11 mouse cellular contexts compared by ENCODE assay signal in genomic region chr10:92438621-92439394, GRCm38 (mm10).
DNase-seq lines count a peak whose midpoint lies in the region; ATAC-seq and TF ChIP-seq lines count a peak whose summit lies in the region.
"Had no signal": no experiment of that assay in that cellular context is flagged by ENCODE, and none has a peak within 500 bp of the region (broad histone marks: within the 10 kb centered on the region; RNA-seq: fewer than 3 reads in every experiment).

No protein-coding gene starts in this region.

- H3K4me2 ChIP-seq in forebrain, embryonic 14.5 days (ENCODE audit: low read length) = no peak overlapping the region
- no peak overlapping the region for H3K4me2 ChIP-seq in hindbrain, postnatal 0 days (ENCODE audit: low read depth, low read length)
- H3K4me2 ChIP-seq in midbrain, postnatal 0 days (ENCODE audit: low read depth, low read length, poor library complexity, severe bottlenecking) = no peak overlapping the region

- H3K27me3 ChIP-seq in forebrain, embryonic 14.5 days (replicated peaks; ENCODE audit: control insufficient read depth, insufficient read depth, low read length) = no peaks in the 10 kb centered on the region
- H3K27me3 ChIP-seq in hindbrain, postnatal 0 days (ENCODE audit: insufficient read depth, low read length) = no peaks in the 10 kb centered on the region
- no peaks in the 10 kb centered on the region for H3K27me3 ChIP-seq in midbrain, postnatal 0 days (ENCODE audit: insufficient read depth, low read length)

- H3K9me3 ChIP-seq in forebrain, embryonic 14.5 days (replicated peaks; ENCODE audit: control insufficient read depth, low read length) = no peaks in the 10 kb centered on the region
- H3K9me3 ChIP-seq in hindbrain, postnatal 0 days (ENCODE audit: low read length) = no peaks in the 10 kb centered on the region
- H3K9me3 ChIP-seq in midbrain, postnatal 0 days (ENCODE audit: low read length) = no peaks in the 10 kb centered on the region

- no peak overlapping the region for H3K9ac ChIP-seq in forebrain, embryonic 14.5 days (ENCODE audit: low read length)
- H3K9ac ChIP-seq in hindbrain, postnatal 0 days (replicated peaks; ENCODE audit: low read length) = no peak overlapping the region
- H3K9ac ChIP-seq in midbrain, postnatal 0 days (replicated peaks; ENCODE audit: low read length, poor library complexity, severe bottlenecking) = no peak overlapping the region

- peak; percentile 91 for ATAC-seq in forebrain, embryonic 14.5 days
- ATAC-seq in hindbrain, postnatal 0 days = peak; percentile 59; the same call in 1 of the 2 replicates
- ATAC-seq in midbrain, postnatal 0 days (ENCODE audit: low FRiP score) = 0 out of 2 replicates have a peak, but pooled peaks have one; percentile 38
- ATAC-seq in megakaryocyte-erythroid progenitor cell, adult 5-6 weeks (replicated peaks; ENCODE audit: low FRiP score, low TSS enrichment, poor library complexity, severe bottlenecking) = no peak

- 6% methylated on average over 8 of the region's 8 CpGs for WGBS in forebrain, embryonic 14.5 days
- 18% methylated on average over 8 of the region's 8 CpGs for WGBS in hindbrain, postnatal 0 days
- WGBS in midbrain, postnatal 0 days = 16% methylated on average over 8 of the region's 8 CpGs

- no peak for TF ChIP-seq CTCF in hindbrain, postnatal 0 days (IDR thresholded peaks at IDR 0.05; ENCODE audit: low read depth)
- TF ChIP-seq CTCF in midbrain, postnatal 0 days (IDR thresholded peaks at IDR 0.05) = no peak

- H3K27ac ChIP-seq in forebrain, embryonic 14.5 days (ENCODE audit: low read depth, low read length) = no peak overlapping the region
- H3K27ac ChIP-seq in hindbrain, postnatal 0 days = no peak overlapping the region
- no peak overlapping the region for H3K27ac ChIP-seq in midbrain, postnatal 0 days (ENCODE audit: low read depth, low read length)
- H3K27ac ChIP-seq: gastrocnemius, adult 2 months had no signal

- no peaks in the 10 kb centered on the region for H3K4me1 ChIP-seq in forebrain, embryonic 14.5 days (ENCODE audit: control insufficient read depth, insufficient read depth, low read length)
- H3K4me1 ChIP-seq in hindbrain, postnatal 0 days (ENCODE audit: insufficient read depth, low read length) = no peaks in the 10 kb centered on the region
- 0 out of 2 replicates have a peak, but pooled peaks cover 3% of the 10 kb centered on the region for H3K4me1 ChIP-seq in midbrain, postnatal 0 days (ENCODE audit: insufficient read depth, low read length)

- no peaks in the 10 kb centered on the region for H3K36me3 ChIP-seq in forebrain, embryonic 14.5 days (ENCODE audit: control insufficient read depth, insufficient read depth, low read length)
- H3K36me3 ChIP-seq in hindbrain, postnatal 0 days (ENCODE audit: insufficient read depth, low read length) = no peaks in the 10 kb centered on the region
- H3K36me3 ChIP-seq in midbrain, postnatal 0 days (ENCODE audit: insufficient read depth, low read length) = no peaks in the 10 kb centered on the region

- DNase-seq in layer of hippocampus, adult 11-12 months (ENCODE audit: low spot score) = peak; percentile 35
- no peak for DNase-seq in layer of hippocampus, adult 9-10 months (ENCODE audit: low spot score)
- DNase-seq in forebrain, embryonic 14.5 days (ENCODE audit: low spot score) = peak; percentile 83
- DNase-seq in hindbrain, postnatal 0 days (ENCODE audit: low spot score) = peak; percentile 54
- DNase-seq in midbrain, postnatal 0 days (ENCODE audit: low spot score) = peak; percentile 61
- no peak for DNase-seq in lung, postnatal 25 days (ENCODE audit: low spot score)
- DNase-seq in natural killer cell, adult 2 months (ENCODE audit: low spot score in 2 of 2) = no peak
- DNase-seq: cerebellum, adult 9-10 months; gastrocnemius, adult 2 months; thymus, postnatal 4 days had no signal

- no peak overlapping the region for H3K4me3 ChIP-seq in forebrain, embryonic 14.5 days (ENCODE audit: low read depth, low read length)
- no peak overlapping the region for H3K4me3 ChIP-seq in hindbrain, postnatal 0 days (ENCODE audit: low read length)
- no peak overlapping the region for H3K4me3 ChIP-seq in midbrain, postnatal 0 days (ENCODE audit: low read depth, low read length)
- H3K4me3 ChIP-seq: gastrocnemius, adult 2 months had no signal

Comparison
In these comparisons a context has a peak if more than half of its experiments do, and no peak if none do; other contexts are left out.
1. DNase-seq: peak in layer of hippocampus, adult 11-12 months (single experiment), forebrain, embryonic 14.5 days (single experiment), hindbrain, postnatal 0 days (single experiment) and midbrain, postnatal 0 days (single experiment); none in layer of hippocampus, adult 9-10 months (single experiment), lung, postnatal 25 days (single experiment) and natural killer cell, adult 2 months (0 of 2).